Mouse (Mus musculus): ENCODE results near the gene Gpam.

The Gpam gene

DNA sequence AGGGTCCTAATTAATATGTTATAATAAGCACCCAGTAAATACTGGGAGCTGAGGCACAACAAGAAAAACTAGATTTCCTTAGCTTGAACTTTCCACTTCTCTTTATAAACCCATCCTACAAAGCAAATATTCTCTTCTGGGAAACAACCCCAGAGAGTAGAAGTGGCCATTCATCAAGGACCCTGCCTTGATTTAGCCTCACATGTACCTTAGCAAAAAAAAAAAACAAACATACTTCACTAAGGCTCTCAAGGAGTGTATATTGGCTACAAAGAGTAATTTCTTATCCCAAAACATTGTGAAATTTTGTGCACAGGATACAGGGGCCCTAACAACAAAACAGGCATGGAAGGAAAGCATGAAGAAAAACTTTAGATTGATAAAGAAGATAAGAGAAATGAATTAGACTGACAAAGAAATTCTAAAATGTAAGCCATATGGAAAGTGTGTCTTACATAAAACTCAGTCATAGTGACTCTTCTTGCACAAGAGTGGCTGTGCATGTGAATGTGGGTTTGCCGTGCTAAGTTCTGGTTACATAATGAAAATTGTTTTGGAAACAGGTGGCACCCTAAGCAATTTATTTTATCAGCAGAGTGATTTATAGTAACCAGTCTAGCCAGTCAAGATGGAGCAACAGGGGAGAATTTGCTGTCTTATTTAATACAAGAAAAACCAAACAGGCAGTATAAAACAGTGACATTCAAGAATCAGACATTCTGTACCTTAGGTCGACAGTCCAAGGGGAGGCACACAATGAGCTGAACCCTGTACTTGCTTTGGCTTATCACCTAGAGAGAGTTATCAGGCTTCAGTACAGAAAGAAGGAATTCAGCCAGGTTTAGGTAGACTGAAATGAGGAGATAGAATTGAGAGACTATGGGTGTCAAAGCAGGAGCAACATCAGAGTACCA lies 26.6 kb downstream of the Gpam start:
- DNase-seq, result no peak

- peak; percentile 89 to 93 for DNase-seq
Measured at GRCm38 (mm10) chr19:55099184-55100160, 27.6 kb downstream of the Gpam start.

DNA sequence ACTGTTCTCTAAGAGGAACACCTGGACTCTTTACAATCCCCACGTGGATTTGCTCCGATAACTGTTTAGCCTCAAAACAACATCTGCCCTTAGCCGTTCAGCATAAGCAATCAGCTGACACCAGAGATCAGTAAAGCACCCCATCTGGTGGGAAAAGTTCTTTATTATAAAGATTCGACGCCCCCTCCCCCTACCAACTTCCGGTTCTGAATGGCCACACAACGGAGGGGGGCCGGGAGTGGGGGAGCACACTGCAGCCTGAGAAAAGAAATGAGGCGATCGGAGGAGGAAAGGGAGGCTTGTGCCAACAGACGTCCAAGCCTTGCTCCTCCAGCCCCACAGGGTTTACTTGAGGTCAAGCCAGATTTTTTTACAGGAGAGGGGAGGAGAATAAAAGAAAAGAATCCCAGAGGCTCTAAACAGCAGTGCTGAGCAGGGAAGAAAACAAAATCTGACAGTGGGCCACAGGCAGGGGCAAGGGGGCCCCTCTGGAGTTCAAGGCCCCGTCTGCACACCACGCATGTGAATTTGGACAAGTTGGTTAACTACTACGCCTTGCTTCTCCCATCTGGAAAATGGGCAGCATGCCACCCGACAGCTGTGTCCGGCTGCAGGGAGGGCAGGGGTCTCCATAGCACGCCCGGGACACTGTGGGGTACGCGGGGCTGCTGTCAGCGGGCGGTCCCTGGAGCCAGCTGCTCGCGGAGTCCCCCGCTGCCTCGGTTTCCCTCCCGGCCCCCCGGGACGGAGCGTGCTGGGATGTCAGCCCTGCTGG lies 28.4 kb downstream of the Gpam start:
- DNase-seq, result peak; percentile 77 to 86

DNA sequence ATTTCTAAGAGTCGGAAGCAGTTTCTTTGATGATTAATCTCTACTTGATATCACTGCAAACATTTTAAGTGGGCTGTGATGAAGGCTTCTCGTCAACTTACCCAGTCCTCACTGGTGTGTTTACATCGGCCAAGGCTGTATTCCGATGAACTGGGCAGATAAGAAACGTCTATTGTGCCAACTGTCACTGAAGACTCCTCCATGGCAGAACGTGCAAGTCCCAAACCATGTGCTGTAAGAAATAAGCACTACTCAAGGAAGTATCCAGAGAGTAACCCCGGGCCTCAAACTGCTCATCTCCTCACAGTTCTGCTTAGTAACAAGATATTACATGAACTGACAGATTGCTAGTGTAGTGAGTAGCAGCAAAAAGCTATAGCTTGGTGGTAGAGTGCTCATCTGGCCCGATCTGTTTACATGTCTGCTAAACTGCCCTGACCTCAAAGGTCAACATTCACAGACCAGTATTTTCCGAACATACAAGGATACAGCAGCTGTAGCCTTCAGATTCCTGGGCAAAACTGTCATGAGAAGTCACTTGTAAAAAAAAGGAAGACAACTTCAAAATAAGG lies 29.6 kb downstream of the Gpam start:
- no peak for DNase-seq

DNA sequence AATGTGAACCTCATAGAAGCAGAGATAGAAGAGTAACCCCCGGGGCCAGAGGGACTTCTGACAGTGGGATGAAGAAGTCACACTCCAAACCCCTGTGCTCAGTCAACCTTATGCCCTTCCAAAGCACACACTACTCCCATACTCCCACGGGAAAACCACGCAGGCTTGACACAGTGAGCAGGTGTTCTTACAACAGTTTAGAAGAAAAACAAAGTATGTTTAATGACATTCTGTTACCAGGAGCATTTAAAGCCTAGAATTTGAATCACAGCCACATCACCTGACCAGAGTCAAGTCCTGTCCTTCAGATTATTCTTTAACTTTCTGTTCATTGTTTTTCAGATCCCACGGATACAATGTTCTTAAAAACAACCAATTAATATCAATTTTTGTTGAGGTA lies 30.4 kb downstream of the Gpam start:
- DNase-seq, result peak; percentile 15 to 42

- DNase-seq, result no peak
Measured at GRCm38 (mm10) chr19:55095547-55095946, 31.5 kb downstream of the Gpam start.

DNA sequence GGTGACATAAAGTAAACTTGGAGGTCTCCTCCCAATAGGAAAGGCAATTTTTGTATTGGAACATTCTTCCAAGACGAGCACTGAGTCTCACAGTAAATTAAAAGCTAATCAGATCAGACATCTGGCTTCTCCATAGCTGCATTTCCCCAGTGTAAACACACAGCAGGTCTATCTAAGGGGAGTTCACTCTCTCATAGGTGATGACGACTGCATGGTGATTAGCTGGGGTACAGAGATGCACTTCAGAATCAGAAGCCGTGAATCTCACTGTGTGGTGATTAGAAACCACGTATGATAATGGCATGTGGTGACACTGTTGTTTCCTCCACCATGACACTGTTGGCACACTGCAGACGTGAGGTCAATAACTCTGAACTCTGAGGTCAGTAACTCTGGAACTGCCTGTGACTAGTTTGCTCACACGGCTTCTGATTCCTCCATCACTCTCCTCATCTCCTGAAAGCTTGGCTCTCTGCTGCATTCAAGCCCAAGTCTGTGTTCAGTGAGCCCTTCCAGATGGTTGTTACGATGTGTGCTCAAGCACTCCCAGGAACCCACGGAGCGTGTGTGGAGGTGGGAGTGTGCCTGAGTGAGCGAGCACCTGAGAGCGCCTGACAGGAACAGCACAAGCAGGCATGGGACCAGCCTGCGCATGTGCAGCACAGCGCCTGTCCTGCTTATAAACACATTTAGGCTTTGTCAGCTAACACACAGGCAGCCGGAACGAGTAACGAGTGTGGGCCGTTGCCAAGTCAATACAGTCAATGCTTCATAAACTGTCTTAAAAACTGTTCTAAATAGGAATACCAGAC lies 35.2 kb downstream of the Gpam start:
- DNase-seq, result peak; percentile 46 to 65

- no peak for DNase-seq
Measured at GRCm38 (mm10) chr19:55090885-55091284, 36.2 kb downstream of the Gpam start.

DNA sequence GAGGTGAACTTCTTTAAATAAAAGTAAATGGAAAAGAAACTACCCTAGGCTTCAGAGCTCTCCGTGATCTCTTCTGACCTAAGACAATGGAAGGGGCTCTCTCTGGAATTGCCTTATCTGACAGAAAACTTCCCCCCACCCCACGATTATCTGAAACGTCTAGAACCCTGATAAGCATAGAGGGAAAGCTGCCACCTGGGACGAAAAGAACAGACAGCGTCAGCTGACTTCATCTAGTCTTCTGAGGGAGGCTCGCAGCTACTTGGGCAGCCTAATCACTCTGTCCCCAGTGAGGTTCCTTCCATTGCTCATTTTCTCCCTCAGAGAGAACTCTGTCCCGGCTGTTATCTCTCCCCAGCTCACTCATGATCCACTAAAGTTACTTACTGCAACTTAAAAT lies 36.9 kb downstream of the Gpam start:
- no peak for DNase-seq

GRCm38 (mm10) chr19:55087776-55088175 lies 39.3 kb downstream of the Gpam start:
- no peak for DNase-seq

- DNase-seq, result no peak
Measured at GRCm38 (mm10) chr19:55085857-55086185, 41.2 kb downstream of the Gpam start.

DNA sequence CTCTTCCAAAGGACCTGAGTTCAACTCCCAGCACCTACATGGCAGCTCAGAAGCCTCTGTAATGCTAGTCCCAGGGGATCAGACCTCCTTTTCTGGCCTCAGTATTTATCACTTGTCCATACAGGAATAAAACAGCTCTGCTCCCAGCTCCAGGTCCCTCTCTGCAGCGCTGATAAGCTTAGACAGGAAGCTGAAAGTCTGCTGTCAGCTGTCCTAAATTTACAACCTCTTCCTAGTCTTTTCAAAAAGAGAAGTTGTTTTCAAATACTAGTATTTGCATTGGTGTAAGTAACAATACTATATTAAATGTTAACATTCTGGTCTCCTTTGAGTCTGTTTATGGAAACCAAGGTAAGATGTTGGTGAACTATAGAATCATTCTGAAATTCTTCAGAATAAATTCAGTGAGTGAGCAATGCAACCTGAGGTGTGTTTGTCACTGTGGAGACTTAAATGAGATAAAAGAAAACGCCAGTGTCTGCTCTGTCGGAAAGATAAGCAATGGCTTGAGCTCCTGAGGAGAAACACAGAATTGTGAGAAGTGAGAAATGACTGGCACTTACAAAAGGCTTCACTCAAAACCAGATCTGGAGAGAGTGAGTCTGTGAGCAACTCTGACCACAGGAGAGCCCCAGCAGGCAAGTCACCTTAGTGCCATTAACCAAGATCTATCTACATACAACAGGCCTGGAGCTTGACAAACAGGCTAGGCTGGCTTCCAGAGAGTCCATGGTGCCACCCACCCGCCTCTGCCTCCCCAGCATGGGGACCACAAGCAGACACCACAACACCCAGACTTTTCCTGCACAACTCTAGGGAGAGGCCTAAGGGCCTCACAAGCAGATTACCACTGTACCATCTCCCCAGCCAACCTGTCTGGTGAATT lies 41.8 kb downstream of the Gpam start:
- DNase-seq, result no peak

- DNase-seq, result no peak
Measured at GRCm38 (mm10) chr19:55076822-55077221, 50.2 kb downstream of the Gpam start.

DNA sequence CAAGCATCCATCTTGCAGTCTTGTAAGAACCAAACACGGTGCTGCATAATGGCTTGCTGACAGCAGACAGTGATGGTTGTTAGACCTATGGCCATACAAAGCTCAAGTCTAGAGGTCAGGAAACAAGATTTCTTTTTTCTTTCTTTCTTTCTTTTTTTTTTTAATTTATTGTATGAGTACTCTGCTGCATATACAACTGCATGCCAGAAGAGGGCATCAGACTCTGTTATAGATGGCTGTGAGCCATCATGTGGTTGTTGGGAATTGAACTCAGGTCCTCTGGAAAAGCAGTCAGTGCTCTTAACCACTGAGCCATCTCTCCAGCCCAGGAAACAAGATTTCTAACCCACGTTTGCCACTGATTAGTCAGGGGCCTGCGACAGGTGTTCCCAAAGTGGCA lies 54.0 kb downstream of the Gpam start:
- DNase-seq, result no peak

DNA sequence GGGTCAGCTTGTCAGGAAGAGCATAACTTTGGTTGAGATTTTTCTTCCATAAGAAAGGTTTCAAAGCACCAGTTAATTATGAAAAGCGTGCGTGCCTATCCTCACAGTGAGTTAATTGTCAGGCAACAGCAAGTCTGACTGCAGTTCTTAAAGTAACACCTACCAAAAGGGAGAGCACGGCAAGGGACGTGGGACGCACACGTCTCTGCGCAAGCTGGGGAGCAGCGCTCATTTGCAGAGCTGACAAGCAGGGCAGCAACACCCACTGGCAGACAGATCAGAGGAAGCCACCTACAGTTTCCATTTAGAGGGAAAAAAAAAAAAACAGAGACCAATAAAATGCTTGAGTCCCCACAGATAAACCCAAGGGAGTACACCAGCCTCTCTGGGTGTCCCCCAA lies 58.0 kb downstream of the Gpam start:
- no peak for DNase-seq

DNA sequence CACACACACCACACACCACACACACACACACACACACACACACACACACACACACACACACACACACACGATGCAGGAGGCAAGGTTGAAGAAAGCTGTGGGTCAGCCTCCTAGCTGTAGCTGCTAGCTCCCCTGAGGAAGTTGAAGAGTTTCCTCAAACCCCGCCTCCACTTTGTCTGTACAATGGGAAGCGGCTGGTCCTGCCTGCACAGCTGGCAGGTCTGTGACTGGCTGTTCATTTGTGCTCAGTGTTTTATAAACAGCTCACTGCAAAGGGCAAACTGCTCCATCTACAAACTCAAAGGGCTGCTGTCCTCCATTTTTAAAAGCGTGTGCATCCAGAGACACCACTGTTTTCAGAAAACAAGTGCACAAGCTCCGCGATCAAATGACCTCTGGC lies 63.8 kb downstream of the Gpam start:
- DNase-seq, result peak; percentile 34 to 61

DNA sequence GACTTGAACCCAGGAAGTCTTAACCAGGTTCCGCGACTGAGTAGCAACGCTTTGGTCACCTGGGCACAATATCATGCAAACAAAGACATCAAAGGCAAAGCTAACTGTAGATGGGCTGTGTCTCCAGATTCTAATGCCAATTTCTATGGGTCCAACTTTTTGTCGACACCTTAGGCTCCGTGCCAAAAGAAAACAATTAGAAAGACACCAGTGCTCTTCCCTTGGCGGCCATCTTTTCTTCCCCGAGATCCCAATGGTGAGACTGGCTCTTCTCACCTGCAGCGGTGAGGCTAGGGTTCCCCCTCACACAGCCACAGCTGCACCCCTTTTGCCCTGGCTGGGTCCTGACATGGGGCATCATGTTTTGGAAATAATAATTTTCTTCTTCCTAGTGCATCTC lies 64.5 kb downstream of the Gpam start:
- no peak for DNase-seq

DNA sequence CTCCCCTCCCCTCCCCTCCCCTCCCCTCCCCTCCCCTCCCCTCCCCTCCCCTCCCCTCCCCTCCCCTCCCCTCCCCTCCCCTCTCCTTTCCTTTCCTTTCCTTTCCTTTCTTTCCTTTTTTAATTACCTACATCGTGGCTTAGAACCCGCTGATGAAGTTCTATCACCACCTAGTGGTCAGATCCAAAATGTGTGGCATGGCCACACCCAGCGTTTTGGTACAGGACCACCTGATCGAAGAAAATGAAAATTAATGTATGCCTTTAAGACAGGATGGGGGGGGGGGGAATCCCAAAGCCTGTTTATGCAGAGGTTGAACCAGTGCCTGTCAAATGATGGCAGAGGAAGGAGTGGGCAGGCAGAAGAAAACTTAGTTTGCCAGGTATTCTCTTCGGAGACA lies 65.1 kb downstream of the Gpam start:
- peak; percentile 47 to 61 for DNase-seq

GRCm38 (mm10) chr19:55061447-55061901 lies 65.6 kb downstream of the Gpam start:
- DNase-seq, result peak; percentile 15 to 27

DNA sequence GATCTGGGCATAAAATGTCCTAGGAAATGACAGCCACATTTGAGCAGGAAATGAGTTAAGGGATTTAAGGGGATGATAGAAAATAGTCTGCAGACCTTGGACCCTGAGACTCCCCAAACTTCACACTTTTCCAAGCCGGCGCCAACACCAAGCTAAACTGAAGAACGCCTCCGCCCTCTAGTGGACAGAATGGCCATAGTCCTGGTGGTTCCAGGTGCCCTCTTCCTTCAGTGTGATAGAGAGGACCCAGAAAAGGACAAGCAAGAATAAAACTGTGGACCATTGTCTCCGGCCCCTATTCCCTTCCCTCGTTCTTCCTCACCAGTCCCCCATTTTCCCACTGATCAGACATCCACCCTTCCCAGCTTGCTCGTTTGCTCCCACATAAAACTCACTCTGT lies 66.1 kb downstream of the Gpam start:
- DNase-seq, result peak; percentile 88
